ENCODE assay signal across 19 mouse cellular contexts in genomic region chr3:128067861-128068260, GRCm38 (mm10).
"Had no signal": no experiment of that assay in that cellular context is flagged by ENCODE, and none has a peak within 500 bp of the region (broad histone marks: within the 10 kb centered on the region; RNA-seq: fewer than 3 reads in every experiment).

No protein-coding gene starts in this region.

- H3K4me3 ChIP-seq: midbrain, embryonic 10.5 days; midbrain, embryonic 12.5 days; myocyte; neural tube, embryonic 13.5 days; neural tube, embryonic 15.5 days had no signal

- ATAC-seq: midbrain, embryonic 16.5 days had no signal

- H3K27me3 ChIP-seq: midbrain, embryonic 12.5 days; neural tube, embryonic 13.5 days; neural tube, embryonic 15.5 days had no signal

- H3K36me3 ChIP-seq: midbrain, embryonic 10.5 days; midbrain, embryonic 12.5 days; neural tube, embryonic 13.5 days; neural tube, embryonic 15.5 days had no signal

- H3K27ac ChIP-seq: midbrain, embryonic 10.5 days; midbrain, embryonic 12.5 days; neural tube, embryonic 13.5 days; neural tube, embryonic 15.5 days had no signal

- H3K4me2 ChIP-seq: lung, embryonic 14.5 days; midbrain, embryonic 12.5 days; neural tube, embryonic 13.5 days; neural tube, embryonic 15.5 days had no signal

- H3K9ac ChIP-seq: lung, embryonic 14.5 days; midbrain, embryonic 12.5 days; neural tube, embryonic 13.5 days; neural tube, embryonic 15.5 days had no signal

- DNase-seq: lung, adult 18-20 months; lung, embryonic 14.5 days; lung, postnatal 10 days; lung, postnatal 4 days; midbrain, embryonic 14.5 days; retina, postnatal 1 day; right cerebral cortex, adult 18-20 months; right cerebral cortex, postnatal 25 days; right cerebral cortex, postnatal 4 days; spleen, adult 18-20 months; thymus, adult 18-20 months; thymus, postnatal 14 days; thymus, postnatal 36 days had no signal

- H3K9me3 ChIP-seq: midbrain, embryonic 10.5 days; midbrain, embryonic 12.5 days; neural tube, embryonic 13.5 days; neural tube, embryonic 15.5 days had no signal

- H3K4me1 ChIP-seq: midbrain, embryonic 10.5 days; midbrain, embryonic 12.5 days; neural tube, embryonic 13.5 days; neural tube, embryonic 15.5 days had no signal
